Mouse (Mus musculus): ENCODE results near the gene Ubqln4. TPM values are rescaled to one million over a fixed set of nuclear protein-coding genes. Genes with fewer than 3 reads are reported as not detected.
"Not testable (repeated sequence)": the region's sequence is repeated elsewhere in the genome, so short reads cannot be mapped to it uniquely, and the experiment has no call there.

The Ubqln4 gene
- polyA plus RNA-seq, 1 experiment from 2014 or later: 143 TPM

DNA sequence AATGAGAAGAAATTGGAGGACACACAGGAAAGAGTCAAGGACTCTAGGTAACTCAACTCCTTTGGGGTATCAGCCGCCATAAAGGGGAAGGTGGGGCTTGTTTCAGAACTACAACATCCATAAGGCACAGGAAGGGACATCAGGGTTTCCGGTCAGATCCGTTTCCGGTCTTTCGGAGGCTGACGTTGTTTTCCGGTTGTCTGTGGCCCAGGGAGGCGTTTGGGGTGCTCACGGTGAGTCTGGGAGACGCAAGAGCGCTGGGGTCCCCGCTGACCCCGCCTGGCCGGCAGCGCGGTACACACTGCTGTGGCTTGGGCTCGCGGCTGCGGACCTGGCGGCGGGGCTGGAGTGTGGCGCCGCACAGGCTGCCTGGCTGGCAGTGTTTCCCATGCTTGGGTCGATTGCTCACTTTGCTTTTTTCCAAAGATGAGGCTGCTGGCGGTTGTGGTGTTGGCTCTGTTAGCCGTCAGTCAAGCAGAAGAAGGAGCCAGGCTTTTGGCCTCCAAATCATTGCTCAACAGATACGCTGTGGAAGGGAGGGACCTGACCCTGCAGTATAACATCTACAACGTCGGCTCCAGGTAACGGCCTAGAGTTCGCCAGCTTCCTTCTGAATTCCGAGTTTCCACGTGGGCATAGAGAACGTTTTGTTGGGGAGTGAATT, 26.0 kb downstream of the Ubqln4 start:
- ATAC-seq (peak; percentile 82), DNase-seq (ENCODE audit: low read depth, low spot score) (no peak)
- CTCF ChIA-PET: interaction anchor here (1.1 to 3.3 kb wide), 4 partner anchors 10 to 15 kb away, joined by 4 to 12 read pairs (median 6); no protein-coding TSS in a partner anchor
- peak; percentile 50 for TF ChIP-seq CTCF (IDR thresholded peaks at IDR 0.05)
- in situ Hi-C loops (cut with MboI; ENCODE audit: low pct_unique_long_range_greater_than_20kb): no loop called here
- H3K27me3 ChIP-seq: no peaks in the 10 kb centered on the region
- POLR2A ChIA-PET: interaction anchor here (1.0 to 2.1 kb wide), 5 partner anchors 12 to 62 kb away, joined by 3 to 10 read pairs (median 4); partner anchors contain the start of genes Lamtor2 and Ubqln4

DNA sequence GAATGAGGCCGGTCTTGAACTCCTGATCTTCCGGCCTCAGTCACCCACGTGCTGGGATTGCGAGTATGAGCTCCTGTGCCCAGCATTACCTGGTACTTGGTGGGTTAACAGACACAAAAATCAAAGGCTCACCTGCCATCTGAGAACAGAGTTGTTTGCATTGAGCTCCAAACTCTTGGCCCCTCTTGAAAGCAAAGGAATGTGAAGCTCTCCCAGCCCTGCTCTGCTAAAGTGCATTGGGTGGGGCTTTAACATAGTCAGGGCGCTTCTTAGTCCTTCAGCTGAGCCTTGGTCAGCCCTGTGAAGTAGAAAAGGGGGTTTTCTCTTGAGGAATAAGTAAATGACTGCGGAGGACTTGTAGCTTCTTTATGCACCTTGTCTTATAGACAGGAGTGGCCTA, 32.2 kb downstream of the Ubqln4 start:
- ATAC-seq (no peak), DNase-seq (ENCODE audit: low read depth, low spot score) (no peak)
- ChIA-PET POLR2A (interaction anchor here (1.0 to 1.2 kb wide), 2 partner anchors 22 to 54 kb away, joined by 3 to 5 read pairs; partner anchors contain the start of gene Mex3a), CTCF (interaction anchor here (0.7 to 1.7 kb wide), 9 partner anchors 12 to 99 kb away, joined by 3 to 7 read pairs (median 3); partner anchors contain the start of gene Ubqln4)
- no peaks in the 10 kb centered on the region for H3K27me3 ChIP-seq
- in situ Hi-C loops (cut with MboI; ENCODE audit: low pct_unique_long_range_greater_than_20kb): no loop called here
- TF ChIP-seq CTCF (IDR thresholded peaks at IDR 0.05): no peak

DNA sequence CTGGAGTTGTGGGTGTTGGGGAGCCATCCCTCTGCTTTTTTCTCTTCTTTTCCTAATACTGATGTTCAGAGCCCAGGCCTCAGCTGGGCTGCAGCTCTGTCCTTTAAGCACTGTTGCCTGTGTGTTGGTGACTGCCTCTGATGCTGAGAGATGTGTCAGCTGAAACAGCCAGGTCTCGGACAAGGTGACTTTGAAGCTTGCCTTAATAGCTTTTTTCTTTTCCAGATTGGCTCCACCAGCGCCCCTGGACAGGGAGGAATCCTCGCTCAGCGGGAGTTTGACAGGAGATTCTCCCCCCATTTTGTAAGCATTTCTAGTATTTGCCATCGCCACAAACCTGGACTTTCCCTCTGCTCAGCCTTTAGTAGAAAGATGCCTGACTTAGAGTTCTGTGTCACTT, 33.1 kb downstream of the Ubqln4 start:
- no peak for DNase-seq (ENCODE audit: low read depth, low spot score)
- no peak for TF ChIP-seq CTCF (IDR thresholded peaks at IDR 0.05)
- CTCF ChIA-PET: interaction anchor here (0.8 to 1.8 kb wide), 9 partner anchors 9 to 63 kb away, joined by 3 to 7 read pairs (median 3); partner anchors contain the start of gene Ubqln4
- in situ Hi-C loops (cut with MboI; ENCODE audit: low pct_unique_long_range_greater_than_20kb): no loop called here
- POLR2A ChIA-PET: interaction anchor here (0.8 to 1.2 kb wide), 4 partner anchors 23 to 55 kb away, joined by 3 to 5 read pairs (median 3); partner anchors contain the start of genes Mex3a and Ubqln4
- ATAC-seq: no peak
- H3K27me3 ChIP-seq: no peaks in the 10 kb centered on the region

DNA sequence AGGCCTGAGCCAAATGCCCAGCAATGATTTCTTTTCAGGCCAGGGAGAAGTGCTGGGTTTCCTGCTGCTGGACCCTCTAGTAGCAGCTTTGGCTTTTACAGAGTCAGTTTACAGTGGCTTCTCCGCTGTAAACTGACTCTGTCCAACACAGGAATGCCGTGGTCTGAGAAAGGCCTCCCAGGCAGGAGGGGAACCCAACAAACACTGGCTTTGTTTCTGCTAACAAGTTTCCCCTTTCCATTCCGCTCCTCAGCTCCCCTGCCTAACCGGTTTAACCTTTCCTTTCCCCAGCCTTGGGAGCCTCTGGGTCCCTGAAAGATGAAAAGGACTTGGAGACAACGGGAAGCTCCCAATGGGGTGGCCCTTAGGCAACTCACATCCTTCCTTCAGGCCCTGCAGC, 36.7 kb downstream of the Ubqln4 start:
- POLR2A ChIA-PET: interaction anchor here (0.6 to 2.5 kb wide), 6 partner anchors 12 to 47 kb away, joined by 3 to 11 read pairs (median 4); partner anchors contain the start of genes Rab25 and Ubqln4
- no peak for ATAC-seq
- in situ Hi-C loops (cut with MboI; ENCODE audit: low pct_unique_long_range_greater_than_20kb): no loop called here
- no peak for DNase-seq (ENCODE audit: low read depth, low spot score)
- no peaks in the 10 kb centered on the region for H3K27me3 ChIP-seq
- CTCF ChIA-PET: interaction anchor here (1.0 to 7.3 kb wide), 9 partner anchors 10 to 107 kb away, joined by 3 to 75 read pairs (median 7); partner anchors contain the start of gene Arhgef2
- TF ChIP-seq CTCF (IDR thresholded peaks at IDR 0.05): no peak

DNA sequence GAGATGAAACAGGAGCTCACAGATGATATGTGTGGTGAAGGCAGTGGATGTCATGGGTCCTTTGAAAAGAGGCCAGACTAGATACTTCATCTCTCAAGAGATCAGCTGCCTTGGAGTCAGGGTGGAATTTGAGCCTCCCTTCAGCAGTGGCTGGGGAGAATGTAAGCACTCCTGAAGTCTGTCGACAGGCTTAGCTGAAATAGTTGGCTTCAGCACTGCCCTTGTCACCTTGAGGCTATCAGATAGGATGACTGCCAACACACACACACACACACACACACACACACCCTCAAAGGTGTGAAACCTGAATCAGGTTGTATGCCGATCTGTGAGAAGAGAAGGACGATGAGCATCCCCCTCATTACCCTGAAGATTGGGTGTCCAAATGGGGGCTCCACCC, 37.5 kb downstream of the Ubqln4 start:
- DNase-seq (ENCODE audit: low read depth, low spot score): no peak
- H3K27me3 ChIP-seq: no peaks in the 10 kb centered on the region
- ChIA-PET POLR2A (interaction anchor here (0.6 to 2.5 kb wide), 7 partner anchors 12 to 46 kb away, joined by 3 to 11 read pairs (median 3); partner anchors contain the start of genes Rab25 and Ubqln4), CTCF (interaction anchor here (1.0 to 7.3 kb wide), 10 partner anchors 11 to 107 kb away, joined by 3 to 75 read pairs (median 6); partner anchors contain the start of gene Arhgef2)
- in situ Hi-C loops (cut with MboI; ENCODE audit: low pct_unique_long_range_greater_than_20kb): no loop called here
- TF ChIP-seq CTCF (IDR thresholded peaks at IDR 0.05): no peak
- ATAC-seq: no peak

DNA sequence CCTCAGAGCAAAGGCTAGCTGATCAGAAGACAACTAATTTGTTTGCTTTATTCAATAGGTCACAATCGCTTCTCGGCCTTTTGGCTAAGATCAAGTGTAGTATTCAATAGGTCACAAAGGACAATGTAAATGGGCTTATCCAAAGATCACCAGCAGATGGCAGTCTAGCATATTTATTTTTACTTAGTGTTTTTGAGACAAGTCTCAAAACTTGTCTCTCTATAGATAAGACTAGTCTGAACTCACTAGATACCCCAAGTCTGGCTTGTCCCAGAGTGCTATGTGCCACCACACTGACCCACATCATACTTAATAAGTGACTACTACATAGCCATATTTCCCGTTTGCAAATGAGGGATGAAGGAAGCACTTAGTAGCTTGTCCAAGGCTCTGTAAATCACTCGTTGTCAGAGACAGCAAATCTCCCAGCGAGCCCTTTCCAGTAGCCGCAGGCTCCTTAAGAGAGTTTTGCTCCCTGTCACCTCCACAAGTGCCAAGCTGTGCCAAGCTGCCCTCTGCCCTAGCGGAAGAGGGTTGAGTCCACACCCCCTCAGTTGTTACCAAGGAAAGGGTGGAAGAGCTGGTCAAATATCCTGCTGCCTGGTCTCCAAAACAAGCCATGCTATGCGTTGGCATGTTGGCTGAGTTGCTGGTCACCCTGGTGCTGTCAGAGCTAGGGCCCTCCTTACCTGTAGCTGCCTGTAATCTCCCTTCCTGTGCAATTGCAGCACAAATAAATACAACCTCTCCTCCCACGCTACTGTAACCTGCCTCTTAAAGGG, 38.6 kb downstream of the Ubqln4 start:
- POLR2A ChIA-PET: interaction anchor here (1.0 to 2.5 kb wide), 8 partner anchors 13 to 62 kb away, joined by 3 to 11 read pairs (median 4); partner anchors contain the start of gene Ubqln4
- CTCF ChIA-PET: interaction anchor here (0.6 to 7.3 kb wide), 24 partner anchors 9 to 84 kb away, joined by 3 to 75 read pairs (median 4); partner anchors contain the start of gene Arhgef2
- in situ Hi-C loops (cut with MboI; ENCODE audit: low pct_unique_long_range_greater_than_20kb): no loop called here
- H3K27me3 ChIP-seq: no peaks in the 10 kb centered on the region
- no peak for DNase-seq (ENCODE audit: low read depth, low spot score)
- peak; percentile 44 for ATAC-seq
- TF ChIP-seq CTCF (IDR thresholded peaks at IDR 0.05): peak; percentile 72

DNA sequence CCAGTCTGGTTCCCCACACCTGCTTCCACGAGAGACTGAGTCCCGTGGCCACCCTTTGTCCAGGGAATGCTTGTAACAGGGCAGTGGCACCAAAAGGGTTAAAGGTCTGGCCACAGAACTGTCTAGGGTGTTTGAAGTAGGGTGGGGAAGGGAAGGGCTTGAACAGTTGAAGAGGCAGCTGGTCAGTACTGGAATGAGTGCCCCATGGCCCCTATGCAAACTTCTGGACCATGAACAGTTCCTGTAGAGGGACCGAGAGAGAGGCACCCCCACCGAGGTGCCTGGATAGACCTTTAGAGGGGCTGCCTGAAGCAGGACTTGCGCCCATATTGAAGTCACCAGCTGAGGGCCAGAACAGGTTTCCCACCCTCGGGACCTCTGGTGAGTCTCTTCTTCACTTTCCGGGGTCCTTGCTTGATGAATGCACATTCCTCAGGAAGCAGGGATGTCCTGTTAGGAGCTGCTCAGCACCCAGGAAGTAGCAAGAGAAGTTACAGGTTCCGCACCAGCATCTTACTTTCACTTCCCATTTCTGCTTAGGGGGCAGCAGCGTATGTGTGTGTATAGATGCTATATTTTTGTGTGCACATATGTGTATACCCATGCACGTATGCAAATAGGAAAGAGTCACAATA, 39.5 kb downstream of the Ubqln4 start:
- ChIA-PET POLR2A (interaction anchor here (0.5 to 2.0 kb wide), 8 partner anchors 11 to 55 kb away, joined by 3 to 4 read pairs (median 3); no protein-coding TSS in a partner anchor), CTCF (interaction anchor here (0.9 to 7.3 kb wide), 19 partner anchors 8 to 109 kb away, joined by 3 to 75 read pairs (median 4); partner anchors contain the start of gene Arhgef2)
- ATAC-seq (no peak), DNase-seq (ENCODE audit: low read depth, low spot score) (no peak)
- no peaks in the 10 kb centered on the region for H3K27me3 ChIP-seq
- in situ Hi-C loops (cut with MboI; ENCODE audit: low pct_unique_long_range_greater_than_20kb): no loop called here
- no peak for TF ChIP-seq CTCF (IDR thresholded peaks at IDR 0.05)

DNA sequence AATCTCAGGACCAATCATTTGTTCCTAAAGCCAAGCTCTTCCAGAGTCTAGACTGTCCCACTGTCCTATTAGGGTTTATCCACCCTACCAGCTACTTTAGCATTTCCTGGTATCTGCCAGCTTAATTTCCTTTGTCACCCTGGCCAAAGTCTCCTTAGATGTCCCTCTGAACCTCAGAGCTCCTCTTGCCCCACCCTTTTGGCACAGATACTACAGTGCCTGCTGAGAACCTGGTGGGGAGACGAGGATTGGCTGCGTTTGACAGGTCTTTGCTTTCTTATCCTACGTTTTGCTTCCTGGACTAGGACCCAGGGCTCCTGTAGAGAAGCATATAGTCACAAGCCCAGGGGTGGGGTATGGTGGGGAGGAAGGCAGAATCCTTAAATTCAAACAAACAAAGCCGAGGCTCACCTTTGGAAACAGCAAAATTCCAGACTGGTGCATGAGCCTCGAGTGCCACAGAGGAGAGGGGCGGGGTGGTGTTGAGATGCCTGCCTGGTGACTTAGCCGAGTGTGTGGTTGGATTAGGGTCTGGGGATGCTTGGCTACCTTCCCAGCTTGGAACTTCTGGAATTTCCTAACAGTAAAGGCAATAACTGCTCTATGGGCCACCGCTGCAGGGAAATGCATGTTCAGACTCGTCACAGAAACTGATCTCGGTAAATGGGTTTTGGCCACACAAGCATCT, 40.5 kb downstream of the Ubqln4 start:
- H3K27me3 ChIP-seq: no peaks in the 10 kb centered on the region
- peak; percentile 86 for DNase-seq (ENCODE audit: low read depth, low spot score)
- no peak for TF ChIP-seq CTCF (IDR thresholded peaks at IDR 0.05)
- ATAC-seq: peak; percentile 65
- CTCF ChIA-PET: interaction anchor here (1.3 to 7.3 kb wide), 8 partner anchors 11 to 110 kb away, joined by 3 to 75 read pairs (median 5); partner anchors contain the start of gene Arhgef2
- in situ Hi-C loops (cut with MboI; ENCODE audit: low pct_unique_long_range_greater_than_20kb): no loop called here
- POLR2A ChIA-PET: interaction anchor here (1.3 to 2.0 kb wide), 2 partner anchors 22 to 25 kb away, joined by 3 to 4 read pairs; no protein-coding TSS in a partner anchor

DNA sequence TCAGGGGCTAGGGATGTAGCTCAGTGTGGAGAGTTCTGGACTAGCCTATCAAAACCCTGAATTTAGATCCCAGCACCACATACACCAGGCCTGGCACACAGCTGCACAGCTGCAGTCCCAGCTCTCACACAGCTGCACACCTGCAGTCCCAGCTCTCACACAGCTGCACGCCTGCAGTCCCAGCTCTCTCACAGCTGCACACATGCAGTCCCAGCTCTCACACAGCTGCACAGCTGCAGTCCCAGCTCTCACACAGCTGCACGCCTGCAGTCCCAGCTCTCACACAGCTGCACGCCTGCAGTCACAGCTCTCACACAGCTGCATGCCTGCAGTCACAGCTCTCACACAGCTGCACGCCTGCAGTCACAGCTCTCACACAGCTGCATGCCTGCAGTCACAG, 43.0 kb downstream of the Ubqln4 start:
- POLR2A ChIA-PET; in situ Hi-C loops (cut with MboI; ENCODE audit: low pct_unique_long_range_greater_than_20kb); DNase-seq (ENCODE audit: low read depth, low spot score); ATAC-seq; H3K27me3 ChIP-seq: not testable (repeated sequence)
- CTCF ChIA-PET: interaction anchor here (0.7 to 7.3 kb wide), 5 partner anchors 9 to 52 kb away, joined by 3 to 75 read pairs (median 3); partner anchors contain the start of gene Arhgef2
